Mouse (Mus musculus): ENCODE measurements around the gene Zfp300. TPM values are rescaled to one million over a fixed set of nuclear protein-coding genes. Genes with fewer than 3 reads are reported as not detected.

Zfp300 gene
- under 1 TPM; 0.25 to 0.31 TPM for total RNA-seq (2021)
- long read RNA-seq, experiment 1 = 0 reads
- long read RNA-seq, experiment 2, partial matches to known transcripts = 0 of 1 reads
- long read RNA-seq, experiment 2, other reads (novel, unspliced or antisense) = 1 of 1 reads

GRCm38 (mm10) chrX:21088983-21089866 is at the start of gene Zfp300:
Zfp300 (minus strand) TSS chrX:21089527.
- DNase-seq = peak; percentile 76 to 80

- no peak for DNase-seq
Measured at GRCm38 (mm10) chrX:21115520-21115919, 26.2 kb upstream of the Zfp300 start, which contains the start of gene Ssxa1. Ssxa1 (plus strand) TSS chrX:21115820.

- DNase-seq = no peak
Measured at GRCm38 (mm10) chrX:21089867-21090239, 526 bp upstream of the Zfp300 start.

- DNase-seq = peak in 1 of 2 experiments; percentile 1
Measured at GRCm38 (mm10) chrX:21088645-21088982, 713 bp downstream of the Zfp300 start.

- DNase-seq = no peak
Measured at GRCm38 (mm10) chrX:21068106-21068505, 21.2 kb downstream of the Zfp300 start, which contains the start of gene Spaca5. Spaca5 (plus strand) TSS chrX:21068406.

GRCm38 (mm10) chrX:21062544-21062890 is 26.8 kb downstream of the Zfp300 start:
- no peak for DNase-seq

- DNase-seq = peak; percentile 89 to 90
Measured at GRCm38 (mm10) chrX:21061866-21062543, 27.3 kb downstream of the Zfp300 start, which contains the start of gene Zfp182. Zfp182 (minus strand) TSS chrX:21062316.

GRCm38 (mm10) chrX:21061460-21061859 is 27.9 kb downstream of the Zfp300 start:
- DNase-seq = no peak

Other genes starting within 250 kb of the Zfp300 start
- gene Timp1, start 219.4 kb downstream of the Zfp300 start, total RNA-seq (2021) = 1 to 10 TPM; 2.2 to 3.2 TPM
- gene Syn1, start 168.5 kb downstream of the Zfp300 start, total RNA-seq (2021) = under 1 TPM; 0.10 to 0.21 TPM
- 10 to 100 TPM in 1 of 2 experiments, 1 to 10 TPM in 1; 8.0 to 11.8 TPM for gene Cfp, start 158.0 kb downstream of the Zfp300 start, total RNA-seq (2021)
- gene Elk1, start 138.9 kb downstream of the Zfp300 start, total RNA-seq (2021) = 1 to 10 TPM; 7.4 to 7.5 TPM
- 10 to 100 TPM; 34.8 to 40.8 TPM for gene Uxt, start 127.5 kb downstream of the Zfp300 start, total RNA-seq (2021)
- 1 to 10 TPM; 2.3 to 2.5 TPM for gene Zfp182, start 27.2 kb downstream of the Zfp300 start, total RNA-seq (2021)
- gene Spaca5, start 21.1 kb downstream of the Zfp300 start, total RNA-seq (2021) = not detected
- gene Ssxa1, start 26.3 kb upstream of the Zfp300 start, total RNA-seq (2021) = not detected
- not detected for gene Gm21876, start 86.1 kb upstream of the Zfp300 start, total RNA-seq (2021)